Mouse (Mus musculus): ENCODE measurements around the gene Asxl1.

DNA sequence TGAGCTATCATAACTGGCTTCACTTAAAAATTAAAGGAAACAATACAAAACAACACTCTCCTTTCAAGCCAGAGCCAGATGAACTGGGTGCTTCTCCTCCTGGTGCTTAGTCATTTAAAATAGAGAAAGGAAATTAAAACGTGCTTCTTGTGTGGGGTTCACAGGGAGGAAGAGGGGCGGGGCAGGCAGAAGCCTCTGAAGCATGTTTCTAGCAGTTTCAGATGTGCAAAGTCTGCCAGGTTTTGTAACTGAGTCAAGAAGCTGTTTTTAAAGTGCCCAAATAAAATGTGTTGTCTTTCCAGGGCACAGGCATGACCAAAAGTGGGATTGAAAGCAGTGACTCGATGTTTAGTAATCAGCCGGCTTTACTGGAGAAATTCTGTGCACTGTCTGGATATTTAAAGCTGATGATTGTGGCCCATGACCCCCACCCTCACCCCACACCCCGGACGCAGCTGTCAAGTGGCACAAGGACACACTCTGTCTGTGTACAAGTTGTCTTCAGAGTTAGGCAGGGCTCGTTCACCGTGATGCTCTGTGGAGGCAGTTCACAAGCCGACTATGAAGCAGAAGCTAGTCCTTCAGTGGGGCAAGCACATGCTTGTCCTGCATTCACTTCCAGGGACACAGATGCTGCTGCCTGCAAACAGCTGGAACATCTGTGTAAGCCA lies 19.8 kb upstream of the Asxl1 start:
- TF ChIP-seq POLR2A (IDR thresholded peaks at IDR 0.05; ENCODE audit: insufficient read depth, low read length) = no peak
- TF ChIP-seq EP300 (IDR thresholded peaks at IDR 0.05; ENCODE audit: insufficient read depth, low read depth, low read length) = no peak
